ENCODE assay signal across 8 mouse cellular contexts in genomic region chr1:34849745-34850342, GRCm38 (mm10). TPM values are rescaled to one million over a fixed set of nuclear protein-coding genes. Genes with fewer than 3 reads are reported as not detected.
DNase-seq lines count a peak whose midpoint lies in the region; ATAC-seq lines count a peak whose summit lies in the region.

Gene Plekhb2, plus strand, starts transcription at chr1:34849976.

- H3K36me3 ChIP-seq in embryonic facial prominence, embryonic 14.5 days (ENCODE audit: control insufficient read depth, insufficient read depth, low read length), result no peaks in the 10 kb centered on the region
- no peaks in the 10 kb centered on the region for H3K36me3 ChIP-seq in limb, embryonic 12.5 days
- H3K36me3 ChIP-seq in midbrain, embryonic 14.5 days (ENCODE audit: control insufficient read depth, insufficient read depth, low read length), result no peaks in the 10 kb centered on the region

- no peaks in the 10 kb centered on the region for H3K4me1 ChIP-seq in embryonic facial prominence, embryonic 14.5 days (ENCODE audit: control insufficient read depth, insufficient read depth, low read length)
- peaks cover 4% of the 10 kb centered on the region; the same call in 1 of the 2 replicates for H3K4me1 ChIP-seq in limb, embryonic 12.5 days (replicated peaks)
- H3K4me1 ChIP-seq in midbrain, embryonic 14.5 days (ENCODE audit: control insufficient read depth, insufficient read depth, low read length), result peaks cover 26% of the 10 kb centered on the region

- WGBS in embryonic facial prominence, embryonic 14.5 days, result 1% methylated on average over 23 of the region's 40 CpGs
- 1% methylated on average over 37 of the region's 40 CpGs for WGBS in limb, embryonic 12.5 days
- WGBS in midbrain, embryonic 14.5 days, result 1% methylated on average over 39 of the region's 40 CpGs

- peak within 1 kb of the TSS; percentile 68 for H3K4me3 ChIP-seq in embryonic facial prominence, embryonic 14.5 days (ENCODE audit: low read depth, low read length)
- peak within 1 kb of the TSS; percentile 69 for H3K4me3 ChIP-seq in limb, embryonic 12.5 days (replicated peaks)
- peak within 1 kb of the TSS; percentile 70 for H3K4me3 ChIP-seq in midbrain, embryonic 14.5 days (replicated peaks; ENCODE audit: low read depth, low read length)

- no peaks in the 10 kb centered on the region for H3K9me3 ChIP-seq in embryonic facial prominence, embryonic 14.5 days (ENCODE audit: control insufficient read depth, low read length)
- no peaks in the 10 kb centered on the region for H3K9me3 ChIP-seq in limb, embryonic 12.5 days
- H3K9me3 ChIP-seq in midbrain, embryonic 14.5 days (ENCODE audit: control insufficient read depth, low read length), result no peaks in the 10 kb centered on the region

- peak; percentile 86 for ATAC-seq in embryonic facial prominence, embryonic 14.5 days (ENCODE audit: low read depth)
- peak; percentile 63 for ATAC-seq in limb, embryonic 12.5 days (ENCODE audit: insufficient number of reproducible peaks, insufficient read depth, low FRiP score, low TSS enrichment, low read depth)
- ATAC-seq in midbrain, embryonic 14.5 days (ENCODE audit: low FRiP score, low TSS enrichment), result peak; percentile 87

- peak within 1 kb of the TSS; percentile 81 for H3K9ac ChIP-seq in embryonic facial prominence, embryonic 14.5 days (ENCODE audit: low read depth, low read length)
- H3K9ac ChIP-seq in limb, embryonic 12.5 days (replicated peaks), result peak within 1 kb of the TSS; percentile 82
- peak within 1 kb of the TSS; percentile 91 for H3K9ac ChIP-seq in midbrain, embryonic 14.5 days (replicated peaks; ENCODE audit: low read length)

- peak; percentile 66 for DNase-seq in 416B (ENCODE audit: low read depth)
- DNase-seq in adrenal gland, postnatal 4 days (ENCODE audit: low spot score in 2 of 2), result peak; percentile 75 to 80
- peak; percentile 79 for DNase-seq in embryonic facial prominence, embryonic 14.5 days (ENCODE audit: low spot score)
- peak; percentile 88 for DNase-seq in heart, adult 8-10 months (ENCODE audit: low spot score)
- DNase-seq in kidney, adult 8-10 months, result peak; percentile 89 to 92
- peak; percentile 95 for DNase-seq in midbrain, embryonic 14.5 days
- DNase-seq in spleen, adult 12 weeks (ENCODE audit: low spot score), result peak; percentile 69

- peak within 1 kb of the TSS; percentile 84 for H3K4me2 ChIP-seq in embryonic facial prominence, embryonic 14.5 days (ENCODE audit: low read depth, low read length)
- H3K4me2 ChIP-seq in limb, embryonic 12.5 days, result peak within 1 kb of the TSS; percentile 86
- peak within 1 kb of the TSS; percentile 73 for H3K4me2 ChIP-seq in midbrain, embryonic 14.5 days (ENCODE audit: low read length)

- no peak within 1 kb of the TSS for H3K27ac ChIP-seq in embryonic facial prominence, embryonic 14.5 days (replicated peaks; ENCODE audit: low read depth, low read length)
- no peak within 1 kb of the TSS for H3K27ac ChIP-seq in limb, embryonic 12.5 days
- peak within 1 kb of the TSS; percentile 76 for H3K27ac ChIP-seq in midbrain, embryonic 14.5 days (replicated peaks; ENCODE audit: low read depth, low read length)

- H3K27me3 ChIP-seq in embryonic facial prominence, embryonic 14.5 days (replicated peaks; ENCODE audit: control insufficient read depth, insufficient read depth, low read length), result no peaks in the 10 kb centered on the region
- H3K27me3 ChIP-seq in limb, embryonic 12.5 days, result peaks cover 2% of the 10 kb centered on the region; the same call in 1 of the 2 replicates
- H3K27me3 ChIP-seq in midbrain, embryonic 14.5 days (ENCODE audit: control insufficient read depth, insufficient read depth, low read length), result no peaks in the 10 kb centered on the region

RNA-seq across cellular contexts. Expression of gene Plekhb2, which starts in this region (rescaled TPM):
- 100 to 1,000 TPM; 110 to 128 TPM for total RNA-seq in adrenal gland, postnatal 4 days (2021)
- polyA plus RNA-seq in embryonic facial prominence, embryonic 14.5 days (2014; fragmentation: Nextera tagmentation; extraction: Ambion mirVana), result 18.3 and 18.6 TPM in 2 replicates
- total RNA-seq in heart, adult 8-10 months (2022), result 100 to 1,000 TPM; 110 to 123 (median 116) TPM
- polyA plus RNA-seq in limb, embryonic 12.5 days (2016; fragmentation: Nextera tagmentation; extraction: Ambion mirVana), result 13.5 and 15.4 TPM in 2 replicates
- polyA plus RNA-seq in midbrain, embryonic 14.5 days (2014; fragmentation: Nextera tagmentation; extraction: Ambion mirVana), result 61.8 and 67.2 TPM in 2 replicates
